In genomic region chr3:52676886-52677670, GRCm38 (mm10) we compare ENCODE assay signal across 12 mouse cellular contexts.
DNase-seq lines count a peak whose midpoint lies in the region; ATAC-seq lines count a peak whose summit lies in the region.
"Had no signal": no experiment of that assay in that cellular context is flagged by ENCODE, and none has a peak within 500 bp of the region (broad histone marks: within the 10 kb centered on the region; RNA-seq: fewer than 3 reads in every experiment).

No protein-coding gene starts in this region.

- no peaks in the 10 kb centered on the region; the same call in 1 of the 2 replicates for H3K9me3 ChIP-seq in hindbrain, embryonic 15.5 days
- peaks cover 16% of the 10 kb centered on the region for H3K9me3 ChIP-seq in hindbrain, embryonic 12.5 days (replicated peaks)

- no peaks in the 10 kb centered on the region for H3K36me3 ChIP-seq in hindbrain, embryonic 15.5 days
- H3K36me3 ChIP-seq in hindbrain, embryonic 12.5 days: no peaks in the 10 kb centered on the region

- ATAC-seq in hindbrain, embryonic 15.5 days (ENCODE audit: low FRiP score, low read depth): 0 out of 2 replicates have a peak, but pooled peaks have one; percentile 38
- no peak for ATAC-seq in hindbrain, embryonic 12.5 days (ENCODE audit: low FRiP score)

- peaks cover 6% of the 10 kb centered on the region for H3K4me1 ChIP-seq in hindbrain, embryonic 15.5 days (replicated peaks)
- H3K4me1 ChIP-seq in hindbrain, embryonic 12.5 days: no peaks in the 10 kb centered on the region

- no peak overlapping the region for H3K9ac ChIP-seq in hindbrain, embryonic 15.5 days
- no peak overlapping the region for H3K9ac ChIP-seq in hindbrain, embryonic 12.5 days

- H3K4me3 ChIP-seq in hindbrain, embryonic 15.5 days: no peak overlapping the region
- H3K4me3 ChIP-seq in hindbrain, embryonic 12.5 days: no peak overlapping the region
- H3K4me3 ChIP-seq: erythroblast, embryonic 14.5 days had no signal

- WGBS in hindbrain, embryonic 15.5 days: 65% methylated on average over 14 of the region's 14 CpGs
- 82% methylated on average over 14 of the region's 14 CpGs for WGBS in hindbrain, embryonic 12.5 days

- no peak overlapping the region for H3K27ac ChIP-seq in hindbrain, embryonic 15.5 days (replicated peaks)
- no peak overlapping the region for H3K27ac ChIP-seq in hindbrain, embryonic 12.5 days

- no peak overlapping the region for H3K4me2 ChIP-seq in hindbrain, embryonic 15.5 days
- no peak overlapping the region for H3K4me2 ChIP-seq in hindbrain, embryonic 12.5 days (replicated peaks)

- peaks cover 22% of the 10 kb centered on the region for H3K27me3 ChIP-seq in hindbrain, embryonic 15.5 days
- peaks cover 48% of the 10 kb centered on the region for H3K27me3 ChIP-seq in hindbrain, embryonic 12.5 days

- peak; percentile 77 for DNase-seq in 3134 (ENCODE audit: extremely low read depth, insufficient read length, low spot score)
- DNase-seq in Muller cell, postnatal 12 days (ENCODE audit: inconsistent ontology term): peak; percentile 92
- peak; percentile 87 for DNase-seq in induced T-regulatory cell, adult 2 months (ENCODE audit: low read depth)
- no peak for DNase-seq in thymus, postnatal 0 days (ENCODE audit: low spot score)
- no peak for DNase-seq in urinary bladder, postnatal 4 days (ENCODE audit: low spot score in 2 of 2)
- no peak for DNase-seq in spleen, adult 12 weeks (ENCODE audit: low spot score)
- DNase-seq: cerebellum, adult 11-12 months; heart, postnatal 10 days; thymus, adult 18-20 months had no signal

Comparison
In these comparisons a context has a peak if more than half of its experiments do, and no peak if none do; other contexts are left out.
1. DNase-seq: peak in 3134 (single experiment), Muller cell, postnatal 12 days (single experiment) and induced T-regulatory cell, adult 2 months (single experiment); none in thymus, postnatal 0 days (single experiment), urinary bladder, postnatal 4 days (0 of 2) and spleen, adult 12 weeks (single experiment).